Mouse (Mus musculus) fibroblast of lung, adult 2 months (primary cell): Measurements from ENCODE around the gene Adgrf4.

Source experiments
- DNase-seq: peaks from one replicate; pipeline ENCODE4 v3.0.0-alpha.2; 2011; ENCODE audit warnings: low read depth

Adgrf4 gene

GRCm38 (mm10) chr17:42692136-42692535 lies at the start of gene Adgrf4:
Adgrf4 (minus strand) TSS chr17:42692284.
- no peak for DNase-seq

GRCm38 (mm10) chr17:42741801-42742217 lies 49.7 kb upstream of the Adgrf4 start, which contains the start of gene Adgrf2:
Adgrf2 (minus strand) TSS chr17:42742179.
- DNase-seq, result no peak

DNA sequence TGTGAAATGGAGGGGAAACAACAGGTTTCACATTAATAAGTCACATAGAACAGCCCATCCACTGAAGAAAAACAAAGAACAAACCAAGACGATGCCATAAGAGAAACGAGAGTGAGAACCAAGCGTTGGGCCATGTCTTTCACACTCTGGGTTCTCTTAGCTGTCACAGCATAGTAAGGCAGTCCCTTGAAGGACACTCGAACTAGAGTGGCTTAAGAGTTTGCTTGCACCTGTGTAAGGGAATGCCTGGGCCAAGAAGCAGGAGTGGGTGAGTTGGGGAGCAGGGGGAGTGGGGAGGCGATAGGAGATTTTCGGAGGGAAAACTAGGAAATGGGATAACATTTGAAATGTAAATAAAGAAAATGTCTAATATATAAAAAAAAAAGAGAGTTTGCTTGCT lies 46.7 kb upstream of the Adgrf4 start:
- no peak for DNase-seq

- no peak for DNase-seq
Observed at GRCm38 (mm10) chr17:42717161-42717560, 25.1 kb upstream of the Adgrf4 start.

DNA sequence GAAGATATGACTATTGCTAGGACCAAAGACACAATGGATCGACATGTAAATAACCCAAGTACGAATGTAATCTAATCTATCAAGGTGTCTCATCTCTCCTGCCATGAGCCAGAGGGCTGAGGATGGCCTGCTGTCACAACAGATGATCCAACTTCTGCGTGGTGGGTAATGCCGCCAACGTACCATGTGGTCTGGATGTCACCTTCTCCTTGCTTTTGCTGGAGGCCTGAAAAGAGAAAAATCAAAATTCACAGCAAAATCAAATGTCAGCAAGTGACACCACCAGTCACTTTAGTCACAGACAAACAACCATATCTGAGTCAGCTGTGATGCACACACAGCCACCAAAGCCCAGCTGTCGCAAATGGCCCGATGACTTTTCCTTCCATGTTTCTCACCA lies 22.9 kb upstream of the Adgrf4 start:
- no peak for DNase-seq

GRCm38 (mm10) chr17:42710717-42711116 lies 18.6 kb upstream of the Adgrf4 start:
- DNase-seq, result no peak

DNA sequence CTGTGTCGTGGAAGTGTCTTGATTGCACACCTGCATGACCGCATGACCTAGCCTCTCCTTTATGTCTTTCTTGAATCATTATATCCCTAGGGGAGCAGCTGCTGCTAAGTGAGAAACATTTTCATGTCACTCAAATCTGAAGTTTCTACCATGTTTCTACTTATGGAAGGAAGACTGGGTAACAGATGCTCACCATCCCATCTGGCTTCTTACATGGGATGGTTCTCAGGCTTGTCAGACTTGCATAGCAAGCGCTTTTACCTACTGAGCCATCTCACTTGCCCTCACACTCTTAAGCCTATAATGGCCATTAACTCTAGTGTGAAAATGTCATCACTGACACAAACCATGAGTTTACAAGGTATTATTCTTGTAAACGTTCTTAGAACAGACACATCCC lies 13.5 kb upstream of the Adgrf4 start:
- DNase-seq, result no peak

GRCm38 (mm10) chr17:42702198-42702597 lies 10.1 kb upstream of the Adgrf4 start:
- peak; percentile 36 for DNase-seq

DNA sequence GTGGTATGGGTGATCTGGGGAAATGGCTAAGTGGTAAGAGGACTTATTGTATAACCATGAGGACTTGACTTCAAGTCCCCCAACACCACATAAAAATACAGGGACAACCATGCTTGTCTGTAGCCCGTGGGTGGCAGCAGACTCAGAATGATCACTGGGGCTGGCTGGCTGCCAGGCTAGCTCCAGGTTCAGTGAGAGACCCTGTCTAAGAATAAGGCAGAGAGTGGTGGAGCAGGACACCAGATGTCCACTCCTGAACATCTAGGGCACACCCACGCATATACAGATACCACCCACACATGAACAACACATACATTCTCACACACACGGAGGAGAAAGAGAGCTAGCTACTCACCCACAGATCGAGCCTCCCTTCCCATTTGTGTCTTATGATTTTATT lies 2.6 kb upstream of the Adgrf4 start:
- DNase-seq, result no peak

- DNase-seq, result no peak
Observed at GRCm38 (mm10) chr17:42690531-42690930, 1.6 kb downstream of the Adgrf4 start.

- DNase-seq, result peak; percentile 11
Observed at GRCm38 (mm10) chr17:42658634-42659422, 33.3 kb downstream of the Adgrf4 start.

- no peak for DNase-seq
Observed at GRCm38 (mm10) chr17:42643416-42643815, 48.7 kb downstream of the Adgrf4 start.

- no peak for DNase-seq
Observed at GRCm38 (mm10) chr17:42630206-42630605, 61.9 kb downstream of the Adgrf4 start.

DNA sequence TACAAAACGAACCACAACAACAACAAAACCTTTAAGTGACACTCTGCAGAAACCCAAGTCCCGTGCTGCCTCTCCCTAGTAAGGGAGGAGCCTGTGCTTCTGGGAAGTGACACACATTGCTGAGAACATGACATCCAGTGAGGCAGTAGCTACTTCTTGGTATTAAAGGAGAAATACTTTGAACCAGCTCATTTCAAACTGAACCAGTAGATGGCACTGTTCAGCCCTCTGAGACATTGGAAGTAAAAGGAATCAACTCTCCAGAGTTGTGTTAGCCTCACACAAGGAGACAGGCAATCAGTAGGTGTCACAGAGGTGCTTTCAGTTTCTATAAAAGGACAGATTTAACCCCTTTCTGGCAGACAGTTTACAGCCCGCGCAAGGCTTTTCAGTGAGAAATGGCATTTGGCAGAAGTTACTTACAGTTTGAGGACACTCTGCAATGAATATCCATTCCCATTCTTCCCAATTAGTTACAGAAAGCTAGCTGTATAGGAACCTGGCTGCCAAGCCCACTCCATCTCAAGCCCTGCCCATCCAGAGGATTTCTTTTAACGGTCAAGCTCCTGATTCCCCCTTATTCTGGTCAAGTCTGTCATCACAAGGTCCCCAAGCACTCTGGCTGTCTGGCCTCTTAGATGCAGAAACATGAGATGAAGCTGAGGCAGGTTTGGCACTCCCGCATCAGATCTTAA lies 78.9 kb downstream of the Adgrf4 start:
- DNase-seq, result peak; percentile 42

GRCm38 (mm10) chr17:42611295-42611694 lies 80.8 kb downstream of the Adgrf4 start, which contains the start of gene Opn5:
Opn5 (minus strand) TSS chr17:42611395.
- no peak for DNase-seq

DNA sequence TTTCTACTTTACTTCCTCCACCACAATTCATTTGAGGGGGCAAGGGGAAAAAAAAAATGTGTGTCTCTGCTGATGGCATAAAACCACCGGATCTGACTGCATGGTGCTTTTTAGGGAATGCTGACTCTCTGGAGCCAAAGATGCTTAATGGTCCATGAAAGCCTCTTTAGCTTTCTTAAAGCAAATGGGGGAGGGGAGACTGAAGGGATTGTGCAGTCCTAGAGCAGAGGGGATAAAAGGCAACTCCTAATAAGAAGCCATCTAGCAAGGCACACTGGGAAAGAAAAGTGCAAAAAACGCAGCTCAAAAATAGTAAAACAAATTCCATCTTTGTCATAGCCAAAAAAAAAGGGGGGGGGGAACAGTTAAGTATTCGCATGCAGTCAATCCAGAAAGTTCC lies 83.8 kb downstream of the Adgrf4 start:
- DNase-seq, result no peak
